Mouse (Mus musculus): Measurements from ENCODE around the gene Hist1h2ao. TPM values are rescaled to one million over a fixed set of nuclear protein-coding genes. Genes with fewer than 3 reads are reported as not detected.
"Not testable (repeated sequence)": the region's sequence is repeated elsewhere in the genome, so short reads cannot be mapped to it uniquely, and the experiment has no call there.

Hist1h2ao gene
- polyA plus RNA-seq, 1 experiment from 2014 or later: not detected

DNA sequence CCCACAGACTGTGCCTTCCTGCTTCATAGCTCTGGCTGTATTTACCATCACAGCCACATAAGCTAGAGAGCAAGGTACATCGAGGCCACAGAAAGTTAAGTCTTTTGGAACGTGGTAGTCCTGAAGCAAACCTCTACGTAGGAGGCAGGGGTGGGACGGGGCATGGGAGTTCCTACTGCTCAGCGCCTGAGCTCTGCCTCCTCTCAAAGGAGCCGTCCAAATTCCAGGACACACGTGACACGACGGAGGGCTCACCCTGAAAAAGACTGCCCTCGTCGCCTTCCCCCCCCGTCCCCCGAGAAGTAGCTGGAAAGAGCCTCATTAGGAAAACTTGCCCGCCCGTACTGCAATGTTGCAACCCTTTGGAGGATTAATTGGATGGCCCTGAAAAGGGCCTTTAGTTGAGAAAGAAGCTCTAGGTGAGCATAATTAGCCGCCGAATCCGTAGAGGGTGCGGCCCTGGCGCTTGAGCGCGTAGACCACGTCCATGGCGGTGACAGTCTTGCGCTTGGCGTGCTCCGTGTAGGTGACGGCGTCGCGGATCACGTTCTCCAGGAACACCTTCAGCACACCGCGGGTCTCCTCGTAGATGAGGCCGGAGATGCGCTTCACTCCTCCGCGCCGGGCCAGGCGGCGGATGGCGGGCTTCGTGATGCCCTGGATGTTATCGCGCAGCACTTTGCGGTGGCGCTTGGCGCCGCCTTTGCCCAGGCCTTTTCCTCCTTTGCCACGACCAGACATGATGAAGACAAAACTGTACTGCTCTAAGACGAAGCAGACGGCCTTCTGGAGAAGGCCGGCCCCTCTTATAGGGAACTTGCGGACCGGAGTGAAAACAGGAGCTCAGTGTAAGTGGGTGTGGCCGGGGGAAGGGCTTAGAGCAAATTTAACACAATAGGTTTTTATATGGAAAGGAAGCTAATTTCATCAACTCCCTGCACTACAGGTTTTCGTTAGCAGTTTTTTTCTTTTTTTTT is 21.4 kb downstream of the Hist1h2ao start, which contains the start of gene Hist1h4n:
Hist1h4n (minus strand) TSS at position 779 of the 977 bp plus-strand sequence.
- not testable (repeated sequence) for H3K9me3 ChIP-seq (ENCODE audit: control insufficient read depth, low read length); H3K4me1 ChIP-seq (ENCODE audit: control insufficient read depth, insufficient read depth, low read length); H3K27me3 ChIP-seq (ENCODE audit: control insufficient read depth, insufficient read depth, low read length); H3K4me2 ChIP-seq (replicated peaks; ENCODE audit: low read depth, low read length); H3K9ac ChIP-seq (ENCODE audit: low read depth, low read length); H3K36me3 ChIP-seq (ENCODE audit: control insufficient read depth, insufficient read depth, low read length)
- Histone ChIP-seq H3K4me3 (ENCODE audit: low read length) (peak within 1 kb of the TSS; percentile 10; the same call in 1 of the 2 replicates), H3K27ac (ENCODE audit: low read depth, low read length) (0 out of 2 replicates have a peak within 1 kb of the TSS, but pooled peaks have one; percentile 59)
- WGBS: 0% methylated on average over 18 of the region's 58 CpGs
- peak; percentile 88 for ATAC-seq (ENCODE audit: low FRiP score, low TSS enrichment)

DNA sequence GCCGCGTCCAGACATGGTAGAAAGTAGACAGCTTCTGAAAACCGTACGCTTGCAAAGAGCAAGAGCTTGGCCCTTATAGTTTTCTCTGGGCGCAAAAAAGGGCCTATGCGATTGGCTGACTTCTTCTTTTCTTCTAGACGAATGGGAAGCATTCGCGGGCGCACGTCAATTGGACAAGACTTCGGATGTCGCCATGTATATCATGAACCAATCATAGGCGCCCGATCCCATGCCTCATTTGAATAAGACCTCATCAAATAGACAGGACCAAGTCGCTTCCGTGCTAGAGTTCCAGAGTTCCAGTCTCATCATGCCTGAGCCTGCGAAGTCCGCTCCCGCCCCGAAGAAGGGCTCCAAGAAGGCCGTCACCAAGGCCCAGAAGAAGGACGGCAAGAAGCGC is 23.2 kb downstream of the Hist1h2ao start, which contains the start of the genes Hist1h2ap and Hist1h2br:
Hist1h2ap (minus strand) TSS at position 47 of the 400 bp plus-strand sequence.
Hist1h2br (plus strand) TSS at position 283 of the 400 bp plus-strand sequence.
- not testable (repeated sequence) for H3K4me3 ChIP-seq (ENCODE audit: low read length); H3K27ac ChIP-seq (ENCODE audit: low read depth, low read length); H3K9ac ChIP-seq (ENCODE audit: low read depth, low read length); H3K36me3 ChIP-seq (ENCODE audit: control insufficient read depth, insufficient read depth, low read length); H3K4me2 ChIP-seq (replicated peaks; ENCODE audit: low read depth, low read length); H3K4me1 ChIP-seq (ENCODE audit: control insufficient read depth, insufficient read depth, low read length); H3K9me3 ChIP-seq (ENCODE audit: control insufficient read depth, low read length); H3K27me3 ChIP-seq (ENCODE audit: control insufficient read depth, insufficient read depth, low read length)
- WGBS: no CpG with 5 or more reads among the region's 24 CpGs
- ATAC-seq (ENCODE audit: low FRiP score, low TSS enrichment): peak; percentile 95

DNA sequence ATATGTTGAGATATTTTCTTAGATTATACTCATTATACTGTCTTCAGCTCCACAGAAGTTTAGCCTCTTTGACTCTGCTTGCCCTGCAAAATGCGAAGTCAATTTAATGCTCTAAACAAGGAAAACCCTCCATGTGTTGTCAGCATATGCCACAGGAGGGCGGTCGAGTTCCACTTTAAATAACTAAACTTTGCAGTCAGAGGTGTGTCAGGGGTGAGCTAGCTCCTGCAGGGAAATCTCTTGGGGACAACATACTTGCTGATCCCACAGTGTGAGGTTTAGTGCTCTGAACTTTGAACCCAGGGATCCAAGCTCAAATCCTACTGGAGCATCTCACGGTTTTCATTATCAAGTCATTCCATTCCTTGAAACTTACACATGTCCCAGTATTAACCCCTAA is 30.2 kb downstream of the Hist1h2ao start:
- H3K36me3 ChIP-seq (ENCODE audit: control insufficient read depth, insufficient read depth, low read length); H3K9ac ChIP-seq (ENCODE audit: low read depth, low read length); H3K27ac ChIP-seq (ENCODE audit: low read depth, low read length); H3K27me3 ChIP-seq (ENCODE audit: control insufficient read depth, insufficient read depth, low read length); H3K4me2 ChIP-seq (replicated peaks; ENCODE audit: low read depth, low read length); H3K4me3 ChIP-seq (ENCODE audit: low read length); H3K4me1 ChIP-seq (ENCODE audit: control insufficient read depth, insufficient read depth, low read length); H3K9me3 ChIP-seq (ENCODE audit: control insufficient read depth, low read length): not testable (repeated sequence)
- peak; percentile 74 for ATAC-seq (ENCODE audit: low FRiP score, low TSS enrichment)
- WGBS: no CpG with 5 or more reads among the region's 4 CpGs

DNA sequence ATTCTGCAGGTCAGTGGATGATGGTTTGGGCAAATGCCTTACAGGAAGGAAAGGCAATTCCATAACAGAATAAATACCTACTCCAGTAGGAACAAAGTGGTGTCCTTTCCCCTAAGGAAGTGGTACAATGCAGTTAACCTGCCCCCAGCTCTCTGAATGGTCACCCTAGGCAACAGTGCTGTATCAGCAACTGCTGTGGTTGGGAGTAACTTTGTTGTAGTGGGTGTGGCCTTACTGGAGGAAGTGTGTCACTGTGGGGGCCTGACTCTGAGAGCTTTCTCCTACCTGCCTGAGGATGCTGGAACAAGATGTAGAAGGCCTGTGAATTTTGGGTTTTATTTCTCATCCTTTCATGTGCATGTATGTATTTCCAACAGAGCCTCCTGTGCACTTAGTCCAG is 36.1 kb downstream of the Hist1h2ao start:
- not testable (repeated sequence) for ATAC-seq (ENCODE audit: low FRiP score, low TSS enrichment); H3K36me3 ChIP-seq (ENCODE audit: control insufficient read depth, insufficient read depth, low read length)

DNA sequence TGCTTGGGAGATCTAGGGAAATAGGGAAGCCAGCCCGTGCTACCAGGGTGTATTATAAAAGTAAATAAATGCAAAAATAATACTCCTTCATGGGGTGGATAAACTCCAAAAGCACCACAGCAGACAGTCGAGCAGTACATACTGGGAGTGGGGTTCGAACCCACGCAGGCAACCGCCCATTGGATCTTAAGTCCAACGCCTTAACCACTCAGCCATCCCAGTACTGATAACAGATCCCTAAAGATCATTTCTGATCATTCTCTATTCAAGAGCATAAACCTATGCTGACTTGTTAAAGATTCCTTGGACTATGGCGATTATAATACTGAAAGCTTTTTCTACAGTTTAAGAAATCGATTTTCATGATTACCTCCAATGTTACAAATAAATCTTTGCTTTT is 37.6 kb downstream of the Hist1h2ao start:
- Histone ChIP-seq H3K27ac (ENCODE audit: low read depth, low read length) (no peak overlapping the region), H3K9me3 (ENCODE audit: control insufficient read depth, low read length) (no peaks in the 10 kb centered on the region), H3K36me3 (ENCODE audit: control insufficient read depth, insufficient read depth, low read length) (no peaks in the 10 kb centered on the region), H3K27me3 (ENCODE audit: control insufficient read depth, insufficient read depth, low read length) (no peaks in the 10 kb centered on the region), H3K4me3 (ENCODE audit: low read length) (no peak overlapping the region), H3K4me2 (replicated peaks; ENCODE audit: low read depth, low read length) (no peak overlapping the region), H3K9ac (ENCODE audit: low read depth, low read length) (no peak overlapping the region), H3K4me1 (ENCODE audit: control insufficient read depth, insufficient read depth, low read length) (no peaks in the 10 kb centered on the region)
- 26% methylated on average over 8 of the region's 8 CpGs for whole genome bisulfite sequencing
- no peak for ATAC-seq (ENCODE audit: low FRiP score, low TSS enrichment)

More for the DNA sequence above, 36.1 kb downstream of the Hist1h2ao start:
- not testable (repeated sequence) for H3K4me1 ChIP-seq (ENCODE audit: control insufficient read depth, insufficient read depth, low read length); H3K27ac ChIP-seq (ENCODE audit: low read depth, low read length); H3K9ac ChIP-seq (ENCODE audit: low read depth, low read length); H3K27me3 ChIP-seq (ENCODE audit: control insufficient read depth, insufficient read depth, low read length); H3K4me2 ChIP-seq (replicated peaks; ENCODE audit: low read depth, low read length); H3K9me3 ChIP-seq (ENCODE audit: control insufficient read depth, low read length); H3K4me3 ChIP-seq (ENCODE audit: low read length)

DNA sequence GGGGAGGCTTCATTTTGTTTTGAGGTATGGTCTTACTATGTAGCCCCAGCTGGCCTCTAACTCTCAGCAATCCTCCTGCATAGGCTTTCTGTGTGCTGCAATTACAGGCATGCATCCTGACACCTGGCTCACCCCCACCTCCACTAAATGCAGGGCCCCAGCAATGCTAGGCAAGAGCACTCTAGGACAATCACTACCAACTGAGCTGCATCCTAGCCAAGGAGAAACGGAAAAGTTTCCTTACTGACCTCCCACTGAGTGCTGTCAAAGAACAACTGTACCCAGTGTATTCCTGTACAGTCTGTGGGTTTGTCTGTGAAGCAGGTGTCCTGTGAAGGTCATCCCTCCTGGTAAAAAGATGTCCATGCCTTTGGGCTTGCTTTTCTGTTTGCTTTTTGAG is 40.4 kb downstream of the Hist1h2ao start:
- whole genome bisulfite sequencing: 60% methylated on average over 1 of the region's 1 CpGs
- H3K27ac ChIP-seq (ENCODE audit: low read depth, low read length); H3K9ac ChIP-seq (ENCODE audit: low read depth, low read length); H3K27me3 ChIP-seq (ENCODE audit: control insufficient read depth, insufficient read depth, low read length); H3K9me3 ChIP-seq (ENCODE audit: control insufficient read depth, low read length); H3K4me2 ChIP-seq (replicated peaks; ENCODE audit: low read depth, low read length); H3K36me3 ChIP-seq (ENCODE audit: control insufficient read depth, insufficient read depth, low read length); H3K4me3 ChIP-seq (ENCODE audit: low read length); ATAC-seq (ENCODE audit: low FRiP score, low TSS enrichment); H3K4me1 ChIP-seq (ENCODE audit: control insufficient read depth, insufficient read depth, low read length): not testable (repeated sequence)

DNA sequence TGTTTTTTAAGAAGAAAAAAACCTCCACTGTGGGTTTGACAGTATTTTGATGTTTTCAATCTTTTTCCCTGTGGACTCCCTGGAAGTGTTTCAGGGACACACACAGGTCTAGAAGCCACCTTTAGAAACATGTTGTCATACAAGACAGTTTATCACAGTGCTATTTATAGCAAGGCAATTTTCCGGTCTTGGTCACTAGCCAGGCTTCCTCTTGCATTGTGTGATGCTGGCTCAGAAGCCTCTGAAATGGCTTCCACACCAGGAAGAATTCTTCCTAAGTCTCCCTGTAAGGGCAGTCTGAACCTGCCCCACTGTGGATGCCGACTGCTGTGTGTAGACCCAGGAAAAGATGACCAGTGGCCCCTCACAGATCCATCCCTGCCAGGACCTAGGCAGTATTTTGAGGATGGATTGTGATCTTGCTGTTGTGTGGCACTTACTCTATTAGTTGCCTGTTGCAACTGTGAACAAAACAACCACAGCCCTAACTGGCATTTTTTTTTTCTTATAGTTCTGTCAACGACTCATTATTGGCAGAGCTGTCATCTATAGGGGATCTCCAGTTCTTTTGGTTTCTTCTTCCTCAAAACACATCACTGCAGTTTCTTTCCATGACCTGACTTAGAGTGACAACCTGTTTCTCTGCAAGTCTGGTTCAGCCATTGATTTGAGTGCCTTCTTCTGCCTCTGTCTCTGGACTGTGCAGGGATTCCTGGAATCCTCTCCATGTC is 42.1 kb downstream of the Hist1h2ao start:
- no peaks in the 10 kb centered on the region for H3K27me3 ChIP-seq (ENCODE audit: control insufficient read depth, insufficient read depth, low read length)
- H3K4me3 ChIP-seq (ENCODE audit: low read length): no peak overlapping the region
- no peak overlapping the region for H3K9ac ChIP-seq (ENCODE audit: low read depth, low read length)
- no peak for ATAC-seq (ENCODE audit: low FRiP score, low TSS enrichment)
- no peaks in the 10 kb centered on the region for H3K4me1 ChIP-seq (ENCODE audit: control insufficient read depth, insufficient read depth, low read length)
- 59% methylated on average over 3 of the region's 3 CpGs for WGBS
- H3K36me3 ChIP-seq (ENCODE audit: control insufficient read depth, insufficient read depth, low read length): no peaks in the 10 kb centered on the region
- H3K4me2 ChIP-seq (replicated peaks; ENCODE audit: low read depth, low read length): no peak overlapping the region
- no peak overlapping the region for H3K27ac ChIP-seq (ENCODE audit: low read depth, low read length)
- H3K9me3 ChIP-seq (ENCODE audit: control insufficient read depth, low read length): no peaks in the 10 kb centered on the region

DNA sequence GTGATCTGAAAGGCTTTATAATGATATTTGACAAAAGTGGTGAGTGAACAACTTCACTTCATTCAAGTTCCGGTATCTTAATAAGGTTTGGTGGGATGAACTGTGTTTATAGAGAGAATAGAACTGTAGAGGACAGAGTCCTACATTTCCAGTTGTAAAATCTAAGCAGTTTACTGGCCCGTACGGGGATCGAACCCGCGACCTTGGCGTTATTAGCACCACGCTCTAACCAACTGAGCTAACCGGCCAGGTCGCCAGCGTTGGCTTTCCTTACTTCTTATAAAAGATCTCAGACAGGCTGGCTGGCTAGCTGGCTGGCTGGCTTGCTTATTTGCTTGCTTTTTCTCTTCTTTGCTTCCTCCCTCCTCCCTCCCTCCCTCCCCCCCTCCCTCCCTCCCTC is 44.9 kb downstream of the Hist1h2ao start:
- H3K36me3 ChIP-seq (ENCODE audit: control insufficient read depth, insufficient read depth, low read length): no peaks in the 10 kb centered on the region
- H3K27ac ChIP-seq (ENCODE audit: low read depth, low read length): no peak overlapping the region
- no peaks in the 10 kb centered on the region for H3K4me1 ChIP-seq (ENCODE audit: control insufficient read depth, insufficient read depth, low read length)
- peak overlapping the region; percentile 42; the same call in 1 of the 2 replicates for H3K9ac ChIP-seq (ENCODE audit: low read depth, low read length)
- peak; percentile 78 for ATAC-seq (ENCODE audit: low FRiP score, low TSS enrichment)
- peak overlapping the region; percentile 46 for H3K4me3 ChIP-seq (ENCODE audit: low read length)
- no peaks in the 10 kb centered on the region for H3K27me3 ChIP-seq (ENCODE audit: control insufficient read depth, insufficient read depth, low read length)
- peak overlapping the region; percentile 44 for H3K4me2 ChIP-seq (replicated peaks; ENCODE audit: low read depth, low read length)
- H3K9me3 ChIP-seq (ENCODE audit: control insufficient read depth, low read length): no peaks in the 10 kb centered on the region
- whole genome bisulfite sequencing: under 1% methylated on average over 11 of the region's 11 CpGs
